Mouse (Mus musculus): ENCODE measurements around the gene Igsf11. TPM values are rescaled to one million over a fixed set of nuclear protein-coding genes. Genes with fewer than 3 reads are reported as not detected.

The Igsf11 gene
- 0.50 TPM for polyA plus RNA-seq (2014; fragmentation: Illumina TruSeq; extraction: RNeasy Lipid Tissue Mini Kit (QIAGEN cat#74804); ENCODE audit: insufficient read depth, low read depth, low replicate concordance)

GRCm38 (mm10) chr16:38892371-38892770, at the start of gene Igsf11:
Gene Igsf11 (plus strand): TSS chr16:38892671.

Other genes starting within 250 kb of the Igsf11 start
- 23.6 TPM for gene Arhgap31, start 179.4 kb upstream of the Igsf11 start, polyA plus RNA-seq (2014; fragmentation: Illumina TruSeq; extraction: RNeasy Lipid Tissue Mini Kit (QIAGEN cat#74804); ENCODE audit: insufficient read depth, low read depth, low replicate concordance)
- 36.5 TPM for gene B4galt4, start 150.4 kb upstream of the Igsf11 start, polyA plus RNA-seq (2014; fragmentation: Illumina TruSeq; extraction: RNeasy Lipid Tissue Mini Kit (QIAGEN cat#74804); ENCODE audit: insufficient read depth, low read depth, low replicate concordance)
- 38.0 TPM for gene Upk1b, start 92.3 kb upstream of the Igsf11 start, polyA plus RNA-seq (2014; fragmentation: Illumina TruSeq; extraction: RNeasy Lipid Tissue Mini Kit (QIAGEN cat#74804); ENCODE audit: insufficient read depth, low read depth, low replicate concordance)
- gene 4930435E12Rik, start 63.9 kb upstream of the Igsf11 start, polyA plus RNA-seq (2014; fragmentation: Illumina TruSeq; extraction: RNeasy Lipid Tissue Mini Kit (QIAGEN cat#74804); ENCODE audit: insufficient read depth, low read depth, low replicate concordance), result not detected